Mouse (Mus musculus): ENCODE data around the gene Asna1.

GRCm38 (mm10) chr8:84980622-84981358 is 44.3 kb downstream of the Asna1 start:
- TF ChIP-seq EP300 (IDR thresholded peaks at IDR 0.05; ENCODE audit: insufficient read depth, low read depth, low read length) = 0 out of 2 replicates have a peak, but pooled peaks have one; percentile 46
- no peak for TF ChIP-seq CTCF (IDR thresholded peaks at IDR 0.05)
